Mouse (Mus musculus): Measurements from ENCODE around the gene Ccdc96.

GRCm38 (mm10) chr5:36535438-36536176, 51.2 kb downstream of the Ccdc96 start:
- TF ChIP-seq GATA1 (IDR thresholded peaks at IDR 0.05; ENCODE audit: borderline replicate concordance, low read length) (no peak), FLI1 (IDR thresholded peaks at IDR 0.05; ENCODE audit: low read length) (no peak)

Data from megakaryocyte, embryonic 14.5 days (primary cell).